Mouse (Mus musculus) forebrain, embryonic 14.5 days (tissue): Measurements from ENCODE around the gene Rpia. TPM values are rescaled to one million over a fixed set of nuclear protein-coding genes. Genes with fewer than 3 reads are reported as not detected.

ENCODE experiments used
- ATAC-seq: fragments of 200-750 bp; cut with Nextera tagmentation; 2 replicates; pipeline ENCODE4 v1.8.0; 2017; ENCODE audit warnings: mild to moderate bottlenecking, moderate library complexity
- DNase-seq: peaks from one replicate; pipeline ENCODE4 v3.0.0-alpha.2; 2015; ENCODE audit warnings: low spot score
- H3K27ac ChIP-seq: fragments of 300-500 bp; sonication (generic); 2 replicates; pipeline ENCODE4 v1.5.1; 2014; ENCODE audit warnings: low read depth, mild to moderate bottlenecking, control low read depth, low read length, moderate library complexity
- H3K27me3 ChIP-seq: fragments of 300-500 bp; sonication (generic); replicated peaks from 2 replicates; pipeline ENCODE4 v1.6.1; 2014; ENCODE audit warnings: low read length, control low read depth, mixed read lengths; ENCODE audit not compliant: control insufficient read depth, insufficient read depth
- H3K36me3 ChIP-seq: fragments of 300-500 bp; sonication (generic); 2 replicates; pipeline ENCODE4 v1.6.1; 2014; ENCODE audit warnings: low read length, control low read depth; ENCODE audit not compliant: control insufficient read depth, insufficient read depth
- H3K4me1 ChIP-seq: fragments of 300-500 bp; sonication (generic); 2 replicates; pipeline ENCODE4 v1.6.1; 2014; ENCODE audit warnings: antibody characterized with exemption, low read length, control low read depth; ENCODE audit not compliant: control insufficient read depth, insufficient read depth
- H3K4me2 ChIP-seq: fragments of 300-500 bp; sonication (generic); 2 replicates; pipeline ENCODE4 v1.6.1; 2014; ENCODE audit warnings: mild to moderate bottlenecking, control low read depth, low read length
- H3K4me3 ChIP-seq: fragments of 300-500 bp; sonication (generic); 2 replicates; pipeline ENCODE4 v1.5.1; 2014; ENCODE audit warnings: low read depth, low read length, control low read depth
- H3K9ac ChIP-seq: fragments of 300-500 bp; sonication (generic); 2 replicates; pipeline ENCODE4 v1.6.1; 2014; ENCODE audit warnings: mild to moderate bottlenecking, low read length, control low read depth, moderate library complexity
- H3K9me3 ChIP-seq: fragments of 300-500 bp; sonication (generic); replicated peaks from 2 replicates; pipeline ENCODE4 v1.6.1; 2016; ENCODE audit warnings: low read length, control low read depth, mixed read lengths; ENCODE audit not compliant: control insufficient read depth
- WGBS: fragments of 180-500 bp; shearing (Covaris S2); extraction: QIAGEN DNeasy Blood & Tissue Kit; methylation state at CpG from one replicate; pipeline ENCODE4 v1.1.7; 2014; 5-methylcytosine and 5-hydroxymethylcytosine counted together
- polyA plus RNA-seq: library from polyadenylated mRNA; unstranded; fragments of >200 nt; fragmentation: Nextera tagmentation; extraction: Ambion mirVana; gene quantifications from 2 replicates; pipeline ENCODE4 v1.2.1, GENCODE M21; 2014

Rpia gene
- polyA plus RNA-seq = 2.5 and 2.6 TPM in 2 replicates

GRCm38 (mm10) chr6:70791824-70792535, at the start of gene Rpia:
TSS of gene Rpia (minus strand) at chr6:70792232.
- peak within 1 kb of the TSS; percentile 86 for H3K4me2 ChIP-seq
- DNase-seq = peak; percentile 99
- 0 out of 2 replicates have a peak, but pooled peaks cover 4% of the 10 kb centered on the region for H3K36me3 ChIP-seq
- H3K9me3 ChIP-seq = no peaks in the 10 kb centered on the region
- H3K9ac ChIP-seq = peak within 1 kb of the TSS; percentile 79
- WGBS = under 1% methylated on average over 61 of the region's 62 CpGs
- H3K27ac ChIP-seq = peak within 1 kb of the TSS; percentile 75; the same call in 1 of the 2 replicates
- ATAC-seq = peak; percentile 98
- H3K27me3 ChIP-seq = no peaks in the 10 kb centered on the region
- peaks cover 16% of the 10 kb centered on the region for H3K4me1 ChIP-seq
- H3K4me3 ChIP-seq = peak within 1 kb of the TSS; percentile 86

GRCm38 (mm10) chr6:70840281-70840680, 48.2 kb upstream of the Rpia start:
- ATAC-seq (no peak), DNase-seq (no peak)
- Histone ChIP-seq H3K4me2 (no peak overlapping the region), H3K27me3 (no peaks in the 10 kb centered on the region), H3K4me3 (no peak overlapping the region), H3K4me1 (peaks cover 3% of the 10 kb centered on the region; the same call in 1 of the 2 replicates), H3K9ac (no peak overlapping the region), H3K9me3 (no peaks in the 10 kb centered on the region), H3K27ac (no peak overlapping the region), H3K36me3 (no peaks in the 10 kb centered on the region)
- 48% methylated on average over 5 of the region's 5 CpGs for WGBS

- no peak for ATAC-seq
- H3K4me3 ChIP-seq = no peak overlapping the region
- 57% methylated on average over 3 of the region's 3 CpGs for WGBS
These were observed 46.5 kb upstream of the Rpia start for GRCm38 (mm10) chr6:70838532-70838931.

GRCm38 (mm10) chr6:70837297-70837696, 45.3 kb upstream of the Rpia start:
- Histone ChIP-seq H3K27ac (no peak overlapping the region), H3K4me1 (no peaks in the 10 kb centered on the region), H3K4me3 (no peak overlapping the region), H3K9ac (no peak overlapping the region), H3K4me2 (no peak overlapping the region), H3K9me3 (no peaks in the 10 kb centered on the region), H3K36me3 (no peaks in the 10 kb centered on the region), H3K27me3 (no peaks in the 10 kb centered on the region)
- ATAC-seq (no peak), DNase-seq (no peak)
- WGBS = 82% methylated on average over 2 of the region's 2 CpGs

More at GRCm38 (mm10) chr6:70838532-70838931, 46.5 kb upstream of the Rpia start:
- Histone ChIP-seq H3K9me3 (no peaks in the 10 kb centered on the region), H3K4me2 (no peak overlapping the region), H3K9ac (no peak overlapping the region), H3K27me3 (no peaks in the 10 kb centered on the region), H3K27ac (no peak overlapping the region), H3K4me1 (peaks cover 2% of the 10 kb centered on the region; the same call in 1 of the 2 replicates), H3K36me3 (no peaks in the 10 kb centered on the region)
- DNase-seq = no peak

GRCm38 (mm10) chr6:70831179-70831839, 39.3 kb upstream of the Rpia start:
- WGBS = 82% methylated on average over 10 of the region's 10 CpGs
- Histone ChIP-seq H3K9ac (no peak overlapping the region), H3K36me3 (no peaks in the 10 kb centered on the region), H3K27ac (no peak overlapping the region), H3K4me3 (no peak overlapping the region), H3K9me3 (no peaks in the 10 kb centered on the region), H3K4me1 (no peaks in the 10 kb centered on the region), H3K4me2 (no peak overlapping the region), H3K27me3 (no peaks in the 10 kb centered on the region)
- no peak for DNase-seq
- no peak for ATAC-seq

- Histone ChIP-seq H3K9me3 (no peaks in the 10 kb centered on the region), H3K27ac (no peak overlapping the region), H3K4me2 (no peak overlapping the region), H3K36me3 (no peaks in the 10 kb centered on the region), H3K27me3 (no peaks in the 10 kb centered on the region), H3K9ac (no peak overlapping the region), H3K4me1 (no peaks in the 10 kb centered on the region), H3K4me3 (no peak overlapping the region)
- WGBS = 83% methylated on average over 3 of the region's 3 CpGs
- DNase-seq (no peak), ATAC-seq (no peak)
These were observed 38.5 kb upstream of the Rpia start for GRCm38 (mm10) chr6:70830552-70830951.

- Histone ChIP-seq H3K36me3 (no peaks in the 10 kb centered on the region), H3K4me2 (no peak overlapping the region), H3K9me3 (no peaks in the 10 kb centered on the region), H3K9ac (no peak overlapping the region), H3K27ac (no peak overlapping the region), H3K27me3 (no peaks in the 10 kb centered on the region), H3K4me1 (no peaks in the 10 kb centered on the region), H3K4me3 (no peak overlapping the region)
- 58% methylated on average over 2 of the region's 2 CpGs for WGBS
- ATAC-seq (no peak), DNase-seq (no peak)
These were observed 37.4 kb upstream of the Rpia start for GRCm38 (mm10) chr6:70829451-70829850.

- no peaks in the 10 kb centered on the region for H3K4me1 ChIP-seq
- H3K4me2 ChIP-seq = peak overlapping the region; percentile 81
- H3K4me3 ChIP-seq = peak overlapping the region; percentile 33; the same call in 1 of the 2 replicates
- ATAC-seq (peak; percentile 27; the same call in 1 of the 2 replicates), DNase-seq (no peak)
- no peaks in the 10 kb centered on the region for H3K9me3 ChIP-seq
- WGBS = 53% methylated on average over 4 of the region's 4 CpGs
- H3K27ac ChIP-seq = no peak overlapping the region
- H3K9ac ChIP-seq = no peak overlapping the region
- H3K36me3 ChIP-seq = no peaks in the 10 kb centered on the region
- no peaks in the 10 kb centered on the region for H3K27me3 ChIP-seq
These were observed 32.9 kb upstream of the Rpia start for GRCm38 (mm10) chr6:70824987-70825337.
